1 mouse cellular context compared by ENCODE assay signal in the genomic region with DNA sequence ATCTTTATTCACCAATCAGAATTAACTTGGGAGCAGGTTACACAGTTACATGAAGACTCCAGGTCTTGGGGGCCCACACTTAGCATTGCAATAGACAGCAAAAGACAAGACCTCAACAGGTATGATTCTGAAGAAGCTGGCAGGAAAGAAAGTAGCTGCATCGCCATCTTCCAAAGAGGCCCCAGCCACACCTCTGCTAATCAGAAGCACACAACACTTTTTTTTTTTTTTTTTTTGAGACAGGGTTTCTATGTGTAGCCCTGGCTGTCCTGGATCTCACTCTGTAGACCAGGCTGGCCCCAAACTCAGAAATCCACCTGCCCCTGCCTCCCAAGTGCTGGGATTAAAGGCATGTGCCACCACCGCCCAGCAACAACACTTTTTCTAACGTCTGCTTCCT.
A peak's percentile ranks its signal among the peaks of the same experiment; 100 is the strongest.
TF ChIP-seq lines count a peak whose summit lies in the region.

No protein-coding gene starts in this region.

TF ChIP-seq in MEL, 35 proteins besides CTCF, POLR2A, EP300 and RAD21:
- peak; percentile 57 for TF ChIP-seq ZNF384 (IDR thresholded peaks at IDR 0.05; ENCODE audit: low read depth, low read length)
- no peak for TF ChIP-seq E2F4 (IDR thresholded peaks at IDR 0.05; ENCODE audit: borderline replicate concordance, low read depth, low read length)
